Mouse (Mus musculus): ENCODE data around the gene Nfkb1. TPM values are rescaled to one million over a fixed set of nuclear protein-coding genes. Genes with fewer than 3 reads are reported as not detected.

The Nfkb1 gene
- polyA plus RNA-seq, 1 experiment from 2014 or later = 12.7 TPM

DNA sequence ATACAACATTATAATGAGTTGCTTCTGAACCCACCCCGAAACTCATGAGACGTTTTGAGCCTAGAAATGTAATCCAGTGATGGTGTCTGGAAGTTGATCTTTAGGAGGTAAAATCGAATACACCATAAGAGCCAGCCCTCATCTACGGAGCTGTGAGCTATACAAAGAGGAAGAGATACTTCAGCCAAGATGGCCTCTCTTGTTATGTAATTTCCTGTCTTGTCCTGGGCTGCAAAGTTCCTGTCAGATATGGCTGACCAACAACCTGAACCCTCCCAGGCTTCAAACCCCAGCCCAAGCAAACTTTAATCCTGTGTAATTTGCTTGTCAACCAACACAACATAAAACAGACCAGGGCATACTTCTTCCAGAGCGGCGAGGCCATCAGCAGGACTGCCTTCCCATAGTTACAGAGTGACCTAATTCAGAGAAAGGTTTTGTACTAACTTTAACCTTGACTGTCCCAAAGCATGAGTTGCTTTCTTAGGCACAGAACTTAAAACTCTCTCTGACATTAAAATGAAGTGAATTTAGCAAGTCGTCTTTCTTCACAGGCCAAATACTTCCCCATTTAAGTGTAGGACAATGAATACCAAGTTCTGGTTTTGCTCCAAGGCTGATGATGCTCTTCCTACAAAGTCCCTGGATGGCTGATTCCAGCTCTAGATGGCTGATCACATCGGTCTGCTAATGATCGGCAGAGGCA is 63.2 kb downstream of the Nfkb1 start:
- peak; percentile 41; the same call in 1 of the 2 replicates for ATAC-seq
- H3K4me2 ChIP-seq (ENCODE audit: low read depth, low read length) = no peak overlapping the region
- H3K4me1 ChIP-seq (ENCODE audit: insufficient read depth) = peaks cover 2% of the 10 kb centered on the region; the same call in 1 of the 2 replicates
- WGBS (ENCODE audit: insufficient replicate concordance) = 69% methylated on average over 9 of the region's 9 CpGs
- no peaks in the 10 kb centered on the region for H3K27me3 ChIP-seq (ENCODE audit: insufficient read depth, low read length)
- H3K27ac ChIP-seq (ENCODE audit: low read depth) = peak overlapping the region; percentile 78
- no peak for DNase-seq
- H3K4me3 ChIP-seq (ENCODE audit: low read depth, low read length) = no peak overlapping the region
- peaks cover 24% of the 10 kb centered on the region for H3K36me3 ChIP-seq (replicated peaks; ENCODE audit: insufficient read depth, low read length)
- no peak overlapping the region for H3K9ac ChIP-seq (replicated peaks)
- no peaks in the 10 kb centered on the region for H3K9me3 ChIP-seq (ENCODE audit: low read length)
- TF ChIP-seq CTCF (IDR thresholded peaks at IDR 0.05; ENCODE audit: low read depth) = no peak
- TF ChIP-seq EP300 (IDR thresholded peaks at IDR 0.05; ENCODE audit: low read depth) = no peak

DNA sequence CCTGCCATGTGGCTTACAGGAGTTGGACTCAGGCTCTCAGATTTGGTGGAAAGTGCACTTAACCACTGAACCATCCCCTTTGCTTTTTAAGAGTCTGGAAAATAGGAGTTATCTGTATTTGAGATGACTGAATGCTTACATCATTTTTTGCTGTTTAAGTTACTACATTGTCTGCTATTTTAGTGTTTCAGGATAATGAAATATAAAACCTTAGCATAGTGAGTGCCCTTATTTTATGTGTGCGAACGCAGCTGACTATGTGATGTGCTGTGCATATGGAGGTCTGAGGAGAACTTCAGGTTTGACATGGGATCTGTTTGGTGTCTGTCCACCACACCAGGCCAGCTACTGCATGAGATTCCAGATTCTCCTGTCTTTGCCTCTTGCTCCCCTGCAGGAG is 66.1 kb downstream of the Nfkb1 start:
- H3K4me1 ChIP-seq (ENCODE audit: insufficient read depth) = peaks cover 2% of the 10 kb centered on the region; the same call in 1 of the 2 replicates
- DNase-seq (no peak), ATAC-seq (no peak)
- H3K4me3 ChIP-seq (ENCODE audit: low read depth, low read length) = no peak overlapping the region
- H3K9me3 ChIP-seq (ENCODE audit: low read length) = no peaks in the 10 kb centered on the region
- no peak overlapping the region for H3K9ac ChIP-seq (replicated peaks)
- TF ChIP-seq EP300 (IDR thresholded peaks at IDR 0.05; ENCODE audit: low read depth) = no peak
- TF ChIP-seq CTCF (IDR thresholded peaks at IDR 0.05; ENCODE audit: low read depth) = no peak
- H3K4me2 ChIP-seq (ENCODE audit: low read depth, low read length) = no peak overlapping the region
- no peak overlapping the region for H3K27ac ChIP-seq (ENCODE audit: low read depth)
- no peaks in the 10 kb centered on the region for H3K27me3 ChIP-seq (ENCODE audit: insufficient read depth, low read length)
- WGBS (ENCODE audit: insufficient replicate concordance) = 94% methylated on average over 2 of the region's 2 CpGs
- H3K36me3 ChIP-seq (replicated peaks; ENCODE audit: insufficient read depth, low read length) = peaks cover 19% of the 10 kb centered on the region

DNA sequence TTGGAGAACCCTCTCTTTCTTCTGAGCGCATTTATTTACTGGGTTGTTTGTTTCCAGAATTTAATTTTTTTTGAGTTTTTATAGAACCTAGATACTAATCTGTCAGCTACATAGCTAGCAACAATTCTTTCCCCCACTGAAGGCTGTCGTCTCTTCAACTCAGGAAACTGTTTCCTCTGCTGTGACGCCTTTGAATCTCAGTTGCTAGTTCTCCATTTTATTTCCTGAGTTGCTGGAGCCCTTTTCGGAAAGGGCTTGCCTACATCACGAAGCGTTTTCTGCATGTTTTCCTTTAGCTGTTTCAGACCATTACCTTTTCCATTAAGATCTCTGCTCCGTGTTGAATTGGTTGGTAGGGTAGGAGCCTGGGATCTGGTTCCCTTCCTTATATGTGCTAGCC is 74.6 kb downstream of the Nfkb1 start:
- Histone ChIP-seq H3K4me2 (ENCODE audit: low read depth, low read length) (no peak overlapping the region), H3K36me3 (replicated peaks; ENCODE audit: insufficient read depth, low read length) (peaks cover 56% of the 10 kb centered on the region), H3K9me3 (ENCODE audit: low read length) (no peaks in the 10 kb centered on the region), H3K4me1 (ENCODE audit: insufficient read depth) (no peaks in the 10 kb centered on the region), H3K27ac (ENCODE audit: low read depth) (no peak overlapping the region), H3K9ac (replicated peaks) (no peak overlapping the region), H3K4me3 (ENCODE audit: low read depth, low read length) (no peak overlapping the region), H3K27me3 (ENCODE audit: insufficient read depth, low read length) (no peaks in the 10 kb centered on the region)
- no peak for TF ChIP-seq EP300 (IDR thresholded peaks at IDR 0.05; ENCODE audit: low read depth)
- no peak for TF ChIP-seq CTCF (IDR thresholded peaks at IDR 0.05; ENCODE audit: low read depth)
- ATAC-seq (no peak), DNase-seq (no peak)
- 52% methylated on average over 7 of the region's 7 CpGs for WGBS (ENCODE audit: insufficient replicate concordance)

DNA sequence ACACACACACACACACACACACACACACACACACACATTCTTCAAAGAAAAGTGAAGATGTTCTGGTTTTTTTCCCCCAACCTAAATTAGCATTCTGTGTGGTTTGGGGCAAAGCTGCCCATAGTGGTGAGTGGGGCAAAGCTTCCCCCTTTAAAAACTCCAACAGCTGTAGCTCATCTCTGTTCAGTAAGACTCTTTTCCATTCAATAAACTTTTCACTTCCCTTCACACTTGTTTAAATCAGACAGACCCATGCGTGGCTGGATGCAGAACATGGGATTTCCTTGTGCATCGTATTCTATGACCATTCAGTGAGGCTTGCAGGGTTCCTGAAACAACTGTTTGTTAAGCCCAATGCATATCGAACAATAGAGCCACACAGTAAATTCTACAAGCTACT is 77.0 kb downstream of the Nfkb1 start:
- TF ChIP-seq CTCF (IDR thresholded peaks at IDR 0.05; ENCODE audit: low read depth) (no peak), EP300 (IDR thresholded peaks at IDR 0.05; ENCODE audit: low read depth) (no peak)
- H3K36me3 ChIP-seq (replicated peaks; ENCODE audit: insufficient read depth, low read length) = peaks cover 61% of the 10 kb centered on the region
- H3K4me2 ChIP-seq (ENCODE audit: low read depth, low read length) = no peak overlapping the region
- H3K9ac ChIP-seq (replicated peaks) = no peak overlapping the region
- DNase-seq = no peak
- no peak overlapping the region for H3K27ac ChIP-seq (ENCODE audit: low read depth)
- H3K27me3 ChIP-seq (ENCODE audit: insufficient read depth, low read length) = no peaks in the 10 kb centered on the region
- no peaks in the 10 kb centered on the region for H3K4me1 ChIP-seq (ENCODE audit: insufficient read depth)
- H3K4me3 ChIP-seq (ENCODE audit: low read depth, low read length) = no peak overlapping the region
- ATAC-seq = no peak
- 78% methylated on average over 3 of the region's 3 CpGs for WGBS (ENCODE audit: insufficient replicate concordance)
- no peaks in the 10 kb centered on the region for H3K9me3 ChIP-seq (ENCODE audit: low read length)

DNA sequence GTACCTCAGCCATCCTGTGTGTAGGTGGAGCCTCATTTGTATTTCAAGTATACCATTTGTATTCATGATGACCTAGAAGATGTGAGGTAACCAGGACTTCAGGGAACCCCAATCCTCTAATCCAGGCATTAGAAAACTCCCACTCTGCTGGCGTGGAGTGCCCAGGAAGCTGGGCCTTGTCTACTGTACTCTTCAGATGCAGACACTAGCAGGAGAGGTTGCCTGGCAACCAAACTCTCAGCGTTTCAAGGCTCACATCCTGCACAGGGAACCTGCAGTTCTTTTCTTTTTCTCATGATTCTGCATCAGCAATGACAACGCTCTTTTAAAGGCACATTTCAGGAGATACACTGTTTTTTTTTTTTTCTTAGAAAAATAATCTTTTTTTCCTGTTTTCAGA is 81.1 kb downstream of the Nfkb1 start:
- no peaks in the 10 kb centered on the region for H3K9me3 ChIP-seq (ENCODE audit: low read length)
- no peak for DNase-seq
- H3K4me1 ChIP-seq (ENCODE audit: insufficient read depth) = peaks cover 7% of the 10 kb centered on the region
- H3K27ac ChIP-seq (ENCODE audit: low read depth) = no peak overlapping the region
- 65% methylated on average over 3 of the region's 3 CpGs for WGBS (ENCODE audit: insufficient replicate concordance)
- peaks cover 55% of the 10 kb centered on the region for H3K36me3 ChIP-seq (replicated peaks; ENCODE audit: insufficient read depth, low read length)
- no peak overlapping the region for H3K9ac ChIP-seq (replicated peaks)
- TF ChIP-seq EP300 (IDR thresholded peaks at IDR 0.05; ENCODE audit: low read depth) (no peak), CTCF (IDR thresholded peaks at IDR 0.05; ENCODE audit: low read depth) (no peak)
- no peaks in the 10 kb centered on the region for H3K27me3 ChIP-seq (ENCODE audit: insufficient read depth, low read length)
- H3K4me3 ChIP-seq (ENCODE audit: low read depth, low read length) = no peak overlapping the region
- no peak for ATAC-seq
- H3K4me2 ChIP-seq (ENCODE audit: low read depth, low read length) = no peak overlapping the region

DNA sequence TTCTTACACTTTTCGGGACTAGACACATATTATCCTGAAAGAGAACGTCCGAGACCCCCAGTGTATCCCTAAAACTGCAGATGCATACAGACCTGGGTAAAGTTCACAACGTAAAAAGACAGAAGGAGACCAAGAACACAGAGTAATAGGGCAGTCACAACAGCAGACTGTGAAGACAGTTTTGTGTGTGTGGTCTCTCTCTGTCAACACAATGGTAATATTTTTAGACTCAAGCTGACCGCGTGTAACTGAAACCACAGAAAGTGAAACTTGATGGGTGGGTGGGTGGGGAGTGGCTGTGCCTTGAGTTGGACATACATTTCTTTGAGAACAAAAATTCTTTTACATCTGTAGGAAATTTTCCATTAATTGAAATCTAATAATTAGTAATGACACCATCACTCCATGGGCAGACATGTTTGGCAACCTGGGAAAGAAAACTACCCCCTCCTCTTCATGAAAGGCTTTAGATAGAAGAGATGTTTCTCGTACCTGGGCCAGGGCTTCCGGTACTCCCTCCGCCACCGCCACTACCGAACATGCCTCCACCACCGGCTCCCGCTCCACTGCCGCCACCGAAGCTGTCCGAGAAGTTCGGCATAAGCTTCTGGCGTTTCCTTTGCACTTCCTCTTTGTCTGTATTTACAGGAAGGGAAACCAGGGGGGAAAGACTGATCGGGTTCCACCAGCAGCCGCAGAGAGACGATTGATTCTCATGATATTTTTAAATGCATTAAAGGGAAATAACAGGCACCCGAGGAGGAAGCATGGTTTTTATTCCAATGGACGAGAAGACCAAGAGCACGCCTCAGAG is 83.5 kb downstream of the Nfkb1 start:
- Histone ChIP-seq H3K9me3 (ENCODE audit: low read length) (no peaks in the 10 kb centered on the region), H3K9ac (replicated peaks) (peak overlapping the region; percentile 60), H3K4me1 (ENCODE audit: insufficient read depth) (peaks cover 13% of the 10 kb centered on the region), H3K27ac (ENCODE audit: low read depth) (peak overlapping the region; percentile 78), H3K27me3 (ENCODE audit: insufficient read depth, low read length) (no peaks in the 10 kb centered on the region), H3K4me2 (ENCODE audit: low read depth, low read length) (peak overlapping the region; percentile 67), H3K36me3 (replicated peaks; ENCODE audit: insufficient read depth, low read length) (peaks cover 53% of the 10 kb centered on the region), H3K4me3 (ENCODE audit: low read depth, low read length) (peak overlapping the region; percentile 55)
- TF ChIP-seq EP300 (IDR thresholded peaks at IDR 0.05; ENCODE audit: low read depth) (no peak), CTCF (IDR thresholded peaks at IDR 0.05; ENCODE audit: low read depth) (no peak)
- DNase-seq = peak; percentile 49
- WGBS (ENCODE audit: insufficient replicate concordance) = 32% methylated on average over 24 of the region's 24 CpGs
- ATAC-seq = peak; percentile 48
